Mouse (Mus musculus): ENCODE measurements around the gene March8. TPM values are rescaled to one million over a fixed set of nuclear protein-coding genes. Genes with fewer than 3 reads are reported as not detected.
"Not testable (repeated sequence)": the region's sequence is repeated elsewhere in the genome, so short reads cannot be mapped to it uniquely, and the experiment has no call there.

Gene March8
- polyA plus RNA-seq, 1 experiment from 2014 or later = 28.6 TPM

DNA sequence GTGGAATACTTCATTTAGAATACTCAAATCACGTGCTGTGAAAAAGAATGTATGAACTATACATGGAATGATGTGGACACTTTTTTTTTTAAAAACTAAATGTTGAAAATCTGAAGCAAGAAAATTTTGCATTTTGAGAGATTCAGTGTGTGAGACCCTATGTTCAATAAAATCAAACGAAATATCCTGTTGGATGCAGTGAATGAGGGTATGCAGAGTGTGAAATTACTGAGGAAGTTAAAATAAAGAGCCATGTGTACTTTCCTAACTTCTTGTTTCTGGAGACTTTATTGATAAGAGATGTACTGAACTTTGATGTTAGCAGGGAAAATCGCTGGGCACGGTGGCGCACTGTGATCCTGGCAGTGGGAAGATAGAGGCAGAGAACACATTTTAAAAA is 1.3 kb downstream of the March8 start:
- ATAC-seq (ENCODE audit: insufficient number of reproducible peaks, insufficient read depth, low FRiP score, low read depth) = no peak
- no peaks in the 10 kb centered on the region for H3K36me3 ChIP-seq (ENCODE audit: control insufficient read depth, insufficient read depth, low read length)
- WGBS = 78% methylated on average over 5 of the region's 5 CpGs
- H3K27ac ChIP-seq (replicated peaks in 1 of 2; ENCODE audit: control insufficient read depth in 1 of 2, insufficient read depth in 1 of 2, low read depth in 2 of 2, low read length in 2 of 2) = no peak overlapping the region
- H3K4me3 ChIP-seq (ENCODE audit: control insufficient read depth in 1 of 2, insufficient read depth in 1 of 2, low read depth in 1 of 2, low read length in 2 of 2) = peak overlapping the region in 1 of 2 experiments; percentile 97; a peak in 1 of 4 replicates
- no peak overlapping the region for H3K9ac ChIP-seq (ENCODE audit: low read length)
- peaks cover 0 to 6% of the 10 kb centered on the region in 2 experiments; a peak in 1 of 4 replicates for H3K4me1 ChIP-seq (ENCODE audit: control insufficient read depth in 2 of 2, insufficient read depth in 2 of 2, low read length in 2 of 2)
- H3K4me2 ChIP-seq (ENCODE audit: low read length) = peak overlapping the region; percentile 70
- no peaks in the 10 kb centered on the region for H3K9me3 ChIP-seq (ENCODE audit: control insufficient read depth, low read length)
- H3K27me3 ChIP-seq (ENCODE audit: control insufficient read depth, insufficient read depth, low read length) = peaks cover 4% of the 10 kb centered on the region; the same call in 1 of the 2 replicates

DNA sequence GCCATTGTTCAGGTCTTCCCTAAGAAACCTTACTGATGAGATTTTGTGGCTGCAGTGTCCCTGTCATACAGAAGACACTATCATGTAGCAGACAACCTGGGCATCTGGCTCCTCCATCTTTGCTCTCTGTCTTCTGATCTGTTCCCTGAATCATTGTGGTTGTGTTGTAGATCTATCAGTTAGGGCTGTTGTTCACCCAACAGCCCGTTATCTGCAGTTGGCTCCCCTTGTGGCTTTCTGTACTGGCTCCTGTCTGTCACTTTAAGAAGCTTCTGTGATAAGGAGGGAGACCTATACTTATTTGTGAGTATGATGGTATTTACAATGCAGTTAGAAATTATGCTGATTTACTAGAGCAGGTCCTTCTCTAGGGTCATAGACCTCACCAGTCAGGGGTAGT is 2.7 kb downstream of the March8 start:
- no peaks in the 10 kb centered on the region for H3K9me3 ChIP-seq (ENCODE audit: control insufficient read depth, low read length)
- H3K4me1 ChIP-seq (ENCODE audit: control insufficient read depth in 2 of 2, insufficient read depth in 2 of 2, low read length in 2 of 2) = peaks cover 0 to 6% of the 10 kb centered on the region in 2 experiments; a peak in 1 of 4 replicates
- H3K27ac ChIP-seq (replicated peaks in 1 of 2; ENCODE audit: control insufficient read depth in 1 of 2, insufficient read depth in 1 of 2, low read depth in 2 of 2, low read length in 2 of 2) = no peak overlapping the region
- 85% methylated on average over 1 of the region's 1 CpGs for WGBS
- H3K4me2 ChIP-seq (ENCODE audit: low read length) = no peak overlapping the region
- H3K4me3 ChIP-seq (ENCODE audit: control insufficient read depth in 1 of 2, insufficient read depth in 1 of 2, low read depth in 1 of 2, low read length in 2 of 2) = no peak overlapping the region
- peaks cover 4% of the 10 kb centered on the region; the same call in 1 of the 2 replicates for H3K27me3 ChIP-seq (ENCODE audit: control insufficient read depth, insufficient read depth, low read length)
- no peak for ATAC-seq (ENCODE audit: insufficient number of reproducible peaks, insufficient read depth, low FRiP score, low read depth)
- no peak overlapping the region for H3K9ac ChIP-seq (ENCODE audit: low read length)
- no peaks in the 10 kb centered on the region for H3K36me3 ChIP-seq (ENCODE audit: control insufficient read depth, insufficient read depth, low read length)

DNA sequence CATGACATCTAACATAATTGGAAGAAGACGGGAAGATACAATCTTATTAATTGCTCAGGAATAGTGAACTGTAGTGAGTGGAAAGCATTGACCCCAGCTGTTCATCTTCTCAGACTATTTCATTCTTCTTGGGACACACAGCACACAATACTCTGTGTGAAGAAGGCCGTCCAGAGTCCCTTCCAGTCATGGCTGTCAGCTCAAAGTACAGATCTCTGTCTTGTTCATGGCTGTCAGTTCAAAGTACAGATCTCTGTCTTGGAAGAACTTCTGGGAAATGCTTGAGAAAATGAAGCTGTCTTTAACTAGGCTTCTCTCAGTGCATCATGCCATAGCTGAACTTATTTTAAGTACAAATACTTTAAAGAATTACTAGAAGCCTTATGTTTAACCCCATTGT is 10.1 kb downstream of the March8 start:
- Histone ChIP-seq H3K27ac (replicated peaks in 1 of 2; ENCODE audit: control insufficient read depth in 1 of 2, insufficient read depth in 1 of 2, low read depth in 2 of 2, low read length in 2 of 2) (no peak overlapping the region), H3K4me3 (ENCODE audit: control insufficient read depth in 1 of 2, insufficient read depth in 1 of 2, low read depth in 1 of 2, low read length in 2 of 2) (no peak overlapping the region), H3K4me2 (ENCODE audit: low read length) (no peak overlapping the region), H3K4me1 (ENCODE audit: control insufficient read depth in 2 of 2, insufficient read depth in 2 of 2, low read length in 2 of 2) (0 out of 4 replicates have a peak, but pooled peaks cover 0 to 8% of the 10 kb centered on the region in 2 experiments), H3K36me3 (ENCODE audit: control insufficient read depth, insufficient read depth, low read length) (no peaks in the 10 kb centered on the region), H3K27me3 (ENCODE audit: control insufficient read depth, insufficient read depth, low read length) (no peaks in the 10 kb centered on the region), H3K9ac (ENCODE audit: low read length) (no peak overlapping the region), H3K9me3 (ENCODE audit: control insufficient read depth, low read length) (no peaks in the 10 kb centered on the region)
- no peak for ATAC-seq (ENCODE audit: insufficient number of reproducible peaks, insufficient read depth, low FRiP score, low read depth)
- 85% methylated on average over 2 of the region's 2 CpGs for WGBS

DNA sequence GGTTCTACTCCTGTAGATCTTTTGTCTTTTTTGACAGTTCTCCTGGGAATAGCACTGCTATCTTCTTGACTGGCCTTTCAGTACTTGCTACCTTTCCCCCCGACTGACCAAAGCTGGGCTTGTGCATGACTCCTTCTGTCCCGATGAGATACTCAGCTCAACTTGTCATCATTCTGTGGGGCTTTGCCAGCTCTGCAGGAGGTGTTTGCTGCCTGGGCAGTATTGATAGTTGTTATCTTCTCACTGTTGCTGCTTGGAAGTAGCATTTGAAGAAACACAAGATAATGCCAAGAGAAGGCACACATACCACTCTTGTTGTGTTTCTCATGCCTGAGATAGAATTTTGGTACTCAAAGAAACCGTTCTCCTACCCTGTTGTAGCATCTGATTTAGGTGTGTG is 12.2 kb downstream of the March8 start:
- no peaks in the 10 kb centered on the region for H3K27me3 ChIP-seq (ENCODE audit: control insufficient read depth, insufficient read depth, low read length)
- no peak overlapping the region for H3K9ac ChIP-seq (ENCODE audit: low read length)
- H3K4me2 ChIP-seq (ENCODE audit: low read length) = no peak overlapping the region
- ATAC-seq (ENCODE audit: insufficient number of reproducible peaks, insufficient read depth, low FRiP score, low read depth) = no peak
- H3K4me1 ChIP-seq (ENCODE audit: control insufficient read depth in 2 of 2, insufficient read depth in 2 of 2, low read length in 2 of 2) = 0 out of 4 replicates have a peak, but pooled peaks cover 0 to 8% of the 10 kb centered on the region in 2 experiments
- no peak overlapping the region for H3K4me3 ChIP-seq (ENCODE audit: control insufficient read depth in 1 of 2, insufficient read depth in 1 of 2, low read depth in 1 of 2, low read length in 2 of 2)
- no peaks in the 10 kb centered on the region for H3K9me3 ChIP-seq (ENCODE audit: control insufficient read depth, low read length)
- no peaks in the 10 kb centered on the region for H3K36me3 ChIP-seq (ENCODE audit: control insufficient read depth, insufficient read depth, low read length)
- WGBS = 13% methylated on average over 3 of the region's 3 CpGs
- no peak overlapping the region for H3K27ac ChIP-seq (replicated peaks in 1 of 2; ENCODE audit: control insufficient read depth in 1 of 2, insufficient read depth in 1 of 2, low read depth in 2 of 2, low read length in 2 of 2)

DNA sequence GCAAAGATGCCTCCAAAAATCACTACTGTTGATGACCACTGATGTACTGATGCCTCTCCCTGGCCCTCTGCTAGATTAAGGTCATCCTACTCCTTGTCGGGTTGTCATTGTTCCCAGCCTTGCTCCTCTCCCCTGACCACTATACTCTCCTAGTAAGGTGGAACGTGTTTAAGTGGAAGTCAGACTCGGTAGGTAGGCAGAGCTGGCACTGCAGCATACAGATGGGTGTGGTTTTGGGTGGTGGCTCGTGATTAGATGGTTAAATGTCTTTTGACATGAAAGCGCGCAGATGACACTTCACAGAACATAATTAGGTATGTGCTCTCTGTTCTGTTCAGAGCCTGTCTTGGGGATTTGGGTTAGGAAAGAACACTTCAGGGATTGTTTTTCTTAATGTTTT is 12.8 kb downstream of the March8 start:
- Histone ChIP-seq H3K4me2 (ENCODE audit: low read length) (no peak overlapping the region), H3K27ac (replicated peaks in 1 of 2; ENCODE audit: control insufficient read depth in 1 of 2, insufficient read depth in 1 of 2, low read depth in 2 of 2, low read length in 2 of 2) (no peak overlapping the region), H3K4me1 (ENCODE audit: control insufficient read depth in 2 of 2, insufficient read depth in 2 of 2, low read length in 2 of 2) (0 out of 4 replicates have a peak, but pooled peaks cover 0 to 8% of the 10 kb centered on the region in 2 experiments), H3K36me3 (ENCODE audit: control insufficient read depth, insufficient read depth, low read length) (no peaks in the 10 kb centered on the region), H3K27me3 (ENCODE audit: control insufficient read depth, insufficient read depth, low read length) (no peaks in the 10 kb centered on the region), H3K9ac (ENCODE audit: low read length) (no peak overlapping the region), H3K4me3 (ENCODE audit: control insufficient read depth in 1 of 2, insufficient read depth in 1 of 2, low read depth in 1 of 2, low read length in 2 of 2) (no peak overlapping the region), H3K9me3 (ENCODE audit: control insufficient read depth, low read length) (no peaks in the 10 kb centered on the region)
- no peak for ATAC-seq (ENCODE audit: insufficient number of reproducible peaks, insufficient read depth, low FRiP score, low read depth)
- 75% methylated on average over 6 of the region's 6 CpGs for WGBS

DNA sequence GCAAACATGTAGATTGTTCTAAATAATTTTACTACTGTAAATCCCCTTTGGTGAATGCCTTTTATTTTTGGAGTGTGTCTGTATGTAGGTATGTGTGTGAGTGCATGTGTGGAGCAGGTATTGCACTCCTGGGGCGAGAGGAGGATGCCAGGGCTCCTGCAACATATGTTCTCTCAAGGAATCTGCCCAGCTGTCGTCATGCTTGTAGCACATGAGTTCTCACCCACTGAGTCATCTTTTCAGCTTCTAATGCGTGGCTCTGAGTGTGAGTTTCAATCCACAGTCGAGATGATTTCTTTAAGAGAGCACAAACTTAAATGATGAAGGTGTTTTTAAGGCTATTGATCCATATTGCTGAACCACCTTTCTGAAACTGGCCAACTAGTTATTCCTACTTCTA is 13.7 kb downstream of the March8 start:
- H3K36me3 ChIP-seq (ENCODE audit: control insufficient read depth, insufficient read depth, low read length) = no peaks in the 10 kb centered on the region
- no peaks in the 10 kb centered on the region for H3K27me3 ChIP-seq (ENCODE audit: control insufficient read depth, insufficient read depth, low read length)
- H3K4me2 ChIP-seq (ENCODE audit: low read length) = no peak overlapping the region
- no peak overlapping the region for H3K9ac ChIP-seq (ENCODE audit: low read length)
- WGBS = 69% methylated on average over 4 of the region's 4 CpGs
- no peak for ATAC-seq (ENCODE audit: insufficient number of reproducible peaks, insufficient read depth, low FRiP score, low read depth)
- H3K4me1 ChIP-seq (ENCODE audit: control insufficient read depth in 2 of 2, insufficient read depth in 2 of 2, low read length in 2 of 2) = 0 out of 4 replicates have a peak, but pooled peaks cover 0 to 8% of the 10 kb centered on the region in 2 experiments
- no peaks in the 10 kb centered on the region for H3K9me3 ChIP-seq (ENCODE audit: control insufficient read depth, low read length)
- no peak overlapping the region for H3K4me3 ChIP-seq (ENCODE audit: control insufficient read depth in 1 of 2, insufficient read depth in 1 of 2, low read depth in 1 of 2, low read length in 2 of 2)
- H3K27ac ChIP-seq (replicated peaks in 1 of 2; ENCODE audit: control insufficient read depth in 1 of 2, insufficient read depth in 1 of 2, low read depth in 2 of 2, low read length in 2 of 2) = no peak overlapping the region

DNA sequence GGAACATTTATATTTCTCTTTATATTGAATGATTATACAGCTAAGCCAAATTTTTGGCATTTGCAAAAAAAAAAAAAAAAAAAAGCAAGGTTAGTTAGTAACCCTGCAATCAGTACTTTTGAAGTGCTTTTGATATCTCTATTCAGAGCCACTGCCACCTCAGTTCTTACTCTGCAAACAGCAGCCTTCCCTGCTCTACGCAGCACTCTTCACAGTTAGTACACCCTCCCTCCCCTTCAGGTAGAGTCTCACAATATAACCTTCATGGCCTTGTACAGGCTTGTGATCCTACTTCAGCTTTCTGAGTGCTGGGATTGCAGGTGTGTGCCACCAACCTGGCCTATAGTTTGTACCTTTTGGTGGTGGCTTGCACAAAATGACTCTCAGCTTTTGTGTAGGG is 15.6 kb downstream of the March8 start:
- no peak for ATAC-seq (ENCODE audit: insufficient number of reproducible peaks, insufficient read depth, low FRiP score, low read depth)
- WGBS = 72% methylated on average over 1 of the region's 1 CpGs
- no peak overlapping the region for H3K4me2 ChIP-seq (ENCODE audit: low read length)
- H3K9ac ChIP-seq (ENCODE audit: low read length) = no peak overlapping the region
- H3K4me1 ChIP-seq (ENCODE audit: control insufficient read depth in 2 of 2, insufficient read depth in 2 of 2, low read length in 2 of 2) = 0 out of 4 replicates have a peak, but pooled peaks cover 0 to 8% of the 10 kb centered on the region in 2 experiments
- H3K27ac ChIP-seq (replicated peaks in 1 of 2; ENCODE audit: control insufficient read depth in 1 of 2, insufficient read depth in 1 of 2, low read depth in 2 of 2, low read length in 2 of 2) = no peak overlapping the region
- no peaks in the 10 kb centered on the region for H3K9me3 ChIP-seq (ENCODE audit: control insufficient read depth, low read length)
- no peaks in the 10 kb centered on the region for H3K36me3 ChIP-seq (ENCODE audit: control insufficient read depth, insufficient read depth, low read length)
- H3K4me3 ChIP-seq (ENCODE audit: control insufficient read depth in 1 of 2, insufficient read depth in 1 of 2, low read depth in 1 of 2, low read length in 2 of 2) = no peak overlapping the region
- H3K27me3 ChIP-seq (ENCODE audit: control insufficient read depth, insufficient read depth, low read length) = no peaks in the 10 kb centered on the region

DNA sequence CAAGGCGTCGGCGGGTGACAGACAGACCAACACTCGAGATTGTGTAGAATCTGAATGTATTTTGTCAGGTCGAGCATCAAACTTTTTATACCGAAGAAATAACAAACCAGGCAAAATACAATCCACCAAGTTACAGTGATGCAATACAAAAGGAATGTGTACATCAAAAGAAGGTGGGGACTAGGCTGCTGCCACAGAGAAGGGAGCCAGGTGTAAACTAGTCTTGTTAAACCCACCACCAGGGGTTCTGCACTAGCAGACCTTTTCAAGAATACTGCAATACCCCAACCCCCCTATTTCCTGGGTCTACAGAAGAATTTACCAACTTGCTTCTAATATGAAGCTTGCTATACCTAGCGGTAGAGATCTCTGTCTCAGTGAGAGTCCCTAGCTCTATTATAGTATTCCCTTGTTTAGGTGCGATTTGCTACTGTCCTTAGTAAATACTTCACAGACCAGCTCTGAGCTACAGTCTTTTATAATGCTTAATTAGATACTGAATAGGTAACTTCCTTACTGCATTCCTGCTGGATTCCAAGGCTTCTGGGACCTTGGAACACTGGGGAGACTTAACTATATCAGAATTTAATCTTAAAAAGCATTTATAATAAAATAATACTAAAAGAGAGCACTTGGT is 18.6 kb downstream of the March8 start:
- H3K36me3 ChIP-seq (ENCODE audit: control insufficient read depth, insufficient read depth, low read length); ATAC-seq (ENCODE audit: insufficient number of reproducible peaks, insufficient read depth, low FRiP score, low read depth); H3K9ac ChIP-seq (ENCODE audit: low read length); H3K27ac ChIP-seq (replicated peaks in 1 of 2; ENCODE audit: control insufficient read depth in 1 of 2, insufficient read depth in 1 of 2, low read depth in 2 of 2, low read length in 2 of 2); H3K4me1 ChIP-seq (ENCODE audit: control insufficient read depth in 2 of 2, insufficient read depth in 2 of 2, low read length in 2 of 2); H3K27me3 ChIP-seq (ENCODE audit: control insufficient read depth, insufficient read depth, low read length); H3K4me3 ChIP-seq (ENCODE audit: control insufficient read depth in 1 of 2, insufficient read depth in 1 of 2, low read depth in 1 of 2, low read length in 2 of 2); H3K4me2 ChIP-seq (ENCODE audit: low read length); H3K9me3 ChIP-seq (ENCODE audit: control insufficient read depth, low read length): not testable (repeated sequence)
- 71% methylated on average over 8 of the region's 8 CpGs for WGBS

Measured in heart, embryonic 14.5 days (tissue).